Mouse (Mus musculus) cerebellum, postnatal 25 days (tissue): ENCODE measurements around the gene Hus1.

Experiments used
- DNase-seq, 2 experiments: peaks; one replicate each; pipeline ENCODE4 v3.0.0; 2021; ENCODE audit warnings: mixed read lengths in 2 of 2

Gene Hus1

GRCm38 (mm10) chr11:9010853-9011339, at the start of gene Hus1:
Hus1 (minus strand) TSS chr11:9011191.
- DNase-seq: peak; percentile 92 to 93

GRCm38 (mm10) chr11:9060484-9060883, 49.5 kb upstream of the Hus1 start:
- no peak for DNase-seq

DNA sequence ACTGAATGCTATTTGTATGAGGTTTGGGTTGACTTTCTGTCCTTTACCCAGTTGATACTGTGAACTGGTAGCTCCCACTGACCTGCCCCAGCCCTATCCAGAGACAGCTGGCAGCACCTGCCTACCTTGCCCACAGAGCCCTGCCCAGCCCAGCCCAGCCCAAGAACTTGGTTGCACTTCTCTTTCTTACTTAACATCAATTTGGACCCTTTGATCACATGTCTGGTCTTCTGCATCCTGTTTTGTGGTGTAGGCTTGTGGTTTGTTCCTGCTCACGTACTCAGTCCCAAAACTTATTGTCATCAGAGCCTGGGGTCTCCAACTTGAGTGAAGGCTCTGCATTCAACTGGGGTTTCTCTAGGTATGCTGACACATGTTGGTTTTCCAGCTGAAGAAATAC, 49.0 kb upstream of the Hus1 start:
- DNase-seq: no peak

GRCm38 (mm10) chr11:9057711-9058110, 46.7 kb upstream of the Hus1 start:
- no peak for DNase-seq

GRCm38 (mm10) chr11:9056937-9057336, 45.9 kb upstream of the Hus1 start:
- no peak for DNase-seq

DNA sequence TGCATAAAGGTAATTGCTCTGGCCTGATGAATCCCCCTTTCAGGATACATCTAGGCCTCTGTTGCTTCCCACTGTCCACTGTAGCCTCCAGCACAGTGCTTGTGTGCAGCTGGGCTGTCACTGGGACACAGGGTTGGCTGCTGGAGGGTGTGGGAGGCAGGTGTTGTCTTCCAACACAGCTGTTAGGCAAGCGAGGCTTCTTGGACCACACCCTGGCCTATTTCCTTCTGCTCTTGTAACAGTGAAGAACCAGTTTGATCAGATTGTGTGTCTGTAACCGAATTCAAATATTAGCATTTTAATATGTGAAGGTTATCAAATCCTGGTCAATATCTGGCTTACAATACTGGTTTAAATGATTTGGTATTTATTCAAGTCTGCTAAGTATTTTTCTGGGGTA, 40.9 kb upstream of the Hus1 start:
- DNase-seq: no peak

DNA sequence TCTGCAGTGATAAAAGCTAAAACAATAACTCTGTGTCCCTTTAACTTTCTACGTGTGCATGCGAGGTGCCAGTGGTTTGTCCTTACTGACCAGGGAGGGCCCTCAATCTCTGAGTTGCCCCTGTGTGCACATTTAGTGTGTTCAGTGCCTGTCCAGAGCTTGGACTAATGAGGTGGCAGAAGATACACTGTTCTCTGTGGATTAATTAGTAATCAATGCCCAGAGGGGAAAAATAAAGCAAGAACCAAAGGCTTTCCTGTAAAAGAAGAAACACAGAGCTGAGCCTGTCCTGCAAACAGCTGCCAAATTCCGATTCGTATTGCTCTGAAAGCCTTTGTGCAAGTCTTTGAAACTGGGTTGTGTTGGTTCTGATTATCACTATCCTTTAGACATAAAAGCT, 39.2 kb upstream of the Hus1 start:
- DNase-seq: no peak

DNA sequence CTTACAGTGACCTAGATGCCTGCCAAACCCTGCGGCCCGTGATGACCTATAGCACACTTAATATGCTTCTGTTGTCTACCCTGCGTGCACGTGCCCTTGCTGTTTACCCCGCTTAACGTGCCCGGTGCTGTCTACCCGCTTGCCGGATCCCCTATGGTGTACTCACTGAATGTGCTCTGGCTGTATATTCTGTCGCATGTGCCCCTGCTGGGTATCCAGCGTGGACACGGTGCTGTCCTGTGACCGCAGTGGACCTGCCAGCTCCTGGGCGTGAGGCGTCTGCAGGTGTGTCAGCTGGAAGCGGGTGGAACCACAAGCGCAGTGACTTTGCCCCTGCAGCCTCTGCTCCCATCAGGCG, 37.7 kb upstream of the Hus1 start, which contains the start of gene Sun3:
TSS of gene Sun3 (minus strand) at position 289 of the 358 bp plus-strand sequence.
- no peak for DNase-seq

DNA sequence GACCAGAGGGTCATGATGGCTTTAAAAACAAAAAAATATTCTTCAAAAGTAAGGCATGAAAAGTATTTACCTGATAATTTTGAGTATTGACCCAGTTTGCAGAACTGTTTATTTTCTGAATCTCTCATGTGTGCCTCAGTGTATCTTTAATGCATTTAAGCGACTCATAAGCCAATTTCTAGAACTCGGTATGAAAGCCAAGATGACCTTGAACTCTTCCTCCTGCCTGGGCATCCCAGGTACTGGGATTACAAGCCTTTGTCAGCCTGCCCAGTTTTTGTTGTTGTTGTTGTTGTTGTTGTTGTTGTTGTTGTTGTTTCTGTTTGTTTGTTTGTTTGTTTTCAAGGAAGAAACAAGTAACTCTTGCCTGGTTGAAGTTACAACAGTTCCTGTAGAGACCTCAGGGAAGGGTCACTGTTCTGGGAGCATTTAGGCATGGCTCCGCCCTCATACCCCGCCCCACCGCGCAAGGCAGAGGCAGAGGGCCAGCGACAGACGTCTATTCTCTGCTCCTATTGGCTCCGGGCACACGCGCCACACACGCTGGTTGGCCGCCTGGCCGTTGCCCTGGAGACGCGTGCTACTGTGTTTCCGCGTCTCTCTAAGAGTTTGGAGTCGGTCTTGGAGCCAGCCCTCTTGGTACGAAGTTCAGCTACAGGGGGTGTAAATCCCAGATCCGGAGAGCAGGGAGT, 37.2 kb upstream of the Hus1 start, which contains the start of gene Gm11992:
TSS of gene Gm11992 (plus strand) at position 584 of the 692 bp plus-strand sequence.
- peak; percentile 72 to 82 for DNase-seq

- DNase-seq: no peak
Observed at GRCm38 (mm10) chr11:9047044-9047443, 36.1 kb upstream of the Hus1 start.

DNA sequence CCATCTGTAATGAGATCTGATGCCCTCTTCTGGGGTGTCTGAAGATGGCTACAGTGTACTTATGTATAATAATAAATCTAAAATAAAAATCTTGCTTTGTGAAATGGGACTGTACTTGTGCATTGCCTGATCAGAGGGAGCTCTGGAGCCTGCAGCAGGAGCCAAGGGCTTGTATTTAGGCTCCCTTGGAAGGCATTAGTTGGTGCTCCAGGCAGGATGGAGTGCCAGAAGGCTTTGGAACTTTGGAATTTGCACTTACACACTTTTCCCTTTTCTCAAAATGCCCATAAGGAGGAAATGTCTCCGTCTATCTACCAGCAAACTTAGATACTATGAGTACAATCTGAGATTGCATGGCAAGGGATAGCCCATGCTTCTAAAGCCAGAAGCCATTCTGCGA, 35.6 kb upstream of the Hus1 start:
- DNase-seq: no peak

GRCm38 (mm10) chr11:9031530-9031929, 20.5 kb upstream of the Hus1 start:
- DNase-seq: no peak

DNA sequence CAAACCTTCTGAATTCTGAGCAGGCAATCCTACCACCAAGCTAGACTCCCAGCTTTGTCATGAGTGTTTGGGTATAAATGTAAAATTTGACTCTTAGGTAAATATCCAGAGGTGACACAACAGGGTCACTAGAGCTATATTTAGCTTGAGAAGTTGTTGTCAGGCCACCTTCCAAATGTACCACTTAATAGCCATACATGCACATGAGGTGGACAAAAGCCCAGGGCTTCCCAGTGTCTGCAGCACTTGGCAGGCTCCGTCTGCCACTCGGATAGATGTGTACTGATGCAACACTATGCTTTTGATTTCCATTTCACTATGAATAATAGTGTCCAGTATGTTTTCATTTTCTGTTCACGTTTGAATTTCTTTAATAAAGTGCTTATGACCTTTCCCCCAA, 14.2 kb upstream of the Hus1 start:
- DNase-seq: no peak

GRCm38 (mm10) chr11:9024782-9025181, 13.8 kb upstream of the Hus1 start:
- no peak for DNase-seq

DNA sequence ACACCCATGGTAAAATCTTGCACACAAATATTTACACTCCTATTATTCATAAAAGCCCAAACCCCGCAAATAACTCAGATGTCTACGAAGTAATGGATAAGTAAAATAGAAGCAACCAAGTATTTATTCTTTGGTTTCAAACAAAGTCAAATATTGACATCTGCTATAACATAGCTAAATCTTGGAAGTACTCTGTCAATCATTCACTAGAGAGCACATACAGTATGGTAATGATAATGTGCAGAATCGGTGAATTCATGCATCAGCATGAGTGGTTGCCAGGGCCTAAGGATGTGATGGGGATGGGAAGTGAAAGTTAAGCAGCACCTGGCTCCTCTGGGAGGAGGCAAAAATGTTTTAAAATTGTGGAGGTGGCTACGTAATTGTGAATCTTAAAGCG, 9.2 kb upstream of the Hus1 start:
- no peak for DNase-seq

DNA sequence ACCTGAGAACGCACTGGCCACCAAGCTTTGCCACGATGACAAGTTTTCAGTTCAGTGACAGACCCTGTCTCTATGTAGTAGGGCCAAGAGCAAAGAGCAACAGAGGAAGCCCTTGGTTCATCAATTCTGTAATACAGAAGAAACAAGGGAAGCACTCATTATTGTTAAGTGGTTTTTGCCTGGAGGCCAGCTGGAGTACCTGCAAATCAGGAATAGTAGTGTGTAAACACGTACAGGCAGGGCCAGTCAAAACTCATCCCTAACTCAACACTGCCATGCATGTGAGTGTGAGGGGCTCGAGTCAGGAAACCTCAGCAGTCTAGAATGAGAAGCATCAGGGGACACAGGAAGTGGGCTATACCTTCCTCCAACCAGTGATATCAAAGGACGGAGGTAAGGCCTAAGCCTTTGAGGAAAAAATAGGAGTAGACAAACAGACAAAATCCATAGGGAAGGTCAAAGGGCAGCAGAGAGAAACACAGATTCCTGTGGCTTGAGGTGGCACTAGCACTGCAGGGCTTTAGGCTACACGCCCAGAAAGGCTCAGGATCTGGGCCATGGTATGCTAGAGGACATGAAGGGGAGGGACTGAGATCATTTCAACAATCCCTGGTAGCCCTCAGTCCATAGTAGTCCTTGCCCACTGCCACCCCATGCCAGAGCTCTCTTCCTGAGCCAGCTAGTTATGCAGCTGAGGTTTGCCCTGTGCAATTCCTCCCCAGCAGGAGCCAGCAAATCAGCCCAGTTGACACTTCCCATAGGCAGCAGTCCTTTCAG, 7.7 kb upstream of the Hus1 start:
- no peak for DNase-seq

DNA sequence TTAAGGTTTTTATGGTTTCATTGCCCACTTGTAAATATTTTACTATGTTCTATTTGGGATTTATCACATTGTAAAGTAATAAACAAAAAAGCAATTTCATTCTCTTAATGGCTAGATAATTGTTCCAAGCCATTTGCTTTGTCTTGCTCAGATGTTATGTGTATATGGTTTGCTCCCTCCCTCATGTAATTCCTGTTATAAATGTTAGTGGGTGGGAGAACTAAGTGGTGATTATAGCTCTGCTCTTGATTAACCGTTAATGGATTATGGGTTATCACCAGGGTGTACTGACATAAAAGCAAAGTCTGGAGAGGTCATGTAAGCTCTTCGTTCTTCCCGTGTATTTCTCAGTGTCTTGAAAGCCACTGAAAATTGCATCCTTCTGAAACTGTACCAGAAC, 3.7 kb upstream of the Hus1 start:
- DNase-seq: no peak

GRCm38 (mm10) chr11:9011348-9011747, 357 bp upstream of the Hus1 start:
- DNase-seq: no peak

DNA sequence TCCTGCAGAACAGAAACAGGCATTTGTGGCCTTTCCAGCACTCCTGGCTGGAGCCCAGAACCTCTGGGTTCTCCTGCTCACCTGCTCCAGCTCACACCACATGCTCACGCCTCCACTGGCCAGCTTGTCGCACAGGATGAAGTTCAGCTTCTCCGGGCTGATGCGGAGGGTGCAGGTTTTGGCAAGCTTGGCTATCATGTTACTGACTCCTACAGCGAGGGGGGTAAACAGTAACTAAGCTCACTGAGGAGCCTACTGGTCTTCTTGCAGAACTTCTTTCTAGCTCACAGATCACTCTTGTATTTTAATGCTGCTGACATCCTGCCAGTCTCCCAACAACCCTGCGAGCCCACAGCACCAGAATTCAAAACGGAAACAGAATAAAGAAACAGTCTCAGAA, 575 bp downstream of the Hus1 start:
- peak in 1 of 2 experiments; percentile 44 for DNase-seq

- DNase-seq: no peak
Observed at GRCm38 (mm10) chr11:9008761-9009160, 2.2 kb downstream of the Hus1 start.

- no peak for DNase-seq
Observed at GRCm38 (mm10) chr11:8988084-8988483, 22.9 kb downstream of the Hus1 start.

DNA sequence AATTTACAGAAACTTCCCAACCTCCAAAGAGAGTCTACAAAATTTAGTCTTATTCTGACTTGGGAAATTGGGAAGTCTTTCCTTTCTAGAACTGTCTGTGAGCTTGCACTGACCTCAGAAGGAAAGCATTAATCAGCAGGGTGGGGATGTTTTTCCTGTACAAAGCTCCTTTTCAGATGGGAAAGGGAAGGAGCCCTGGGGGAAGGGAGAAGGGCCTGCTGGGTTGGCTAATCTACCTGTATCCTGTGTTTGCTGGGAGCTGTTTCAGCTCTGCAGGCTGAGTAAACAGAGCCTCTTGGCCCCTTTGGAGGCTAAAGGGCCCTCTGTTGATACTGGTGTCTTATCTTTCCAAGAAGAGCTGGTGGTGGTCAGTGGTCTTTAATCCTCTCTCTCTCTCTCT, 24.9 kb downstream of the Hus1 start:
- no peak for DNase-seq

GRCm38 (mm10) chr11:8983237-8983861, 27.6 kb downstream of the Hus1 start:
- peak; percentile 72 to 88 for DNase-seq

- DNase-seq: no peak
Observed at GRCm38 (mm10) chr11:8978154-8978553, 32.8 kb downstream of the Hus1 start.
